Mouse (Mus musculus) heart, adult 2 months (tissue): ENCODE measurements at regions not wholly inside any gene's neighbourhood (a gene's known extent, or its start where the extent isn't known, plus 50 kb on each side); places are given as distances from the start of the nearest gene placed in this dataset.

Experiments used
- CTCF ChIP-seq: fragments of 200-600 bp; IDR thresholded peaks from 2 replicates; pipeline ENCODE4 v1.8.1; 2022; ENCODE audit warnings: antibody characterized with exemption, mild to moderate bottlenecking, moderate library complexity
- EP300 ChIP-seq: fragments of 200-500 bp; IDR thresholded peaks from 2 replicates; pipeline ENCODE4 v1.6.1; 2011; ENCODE audit warnings: low read depth, low read length, control low read depth; ENCODE audit not compliant: insufficient read depth

DNA sequence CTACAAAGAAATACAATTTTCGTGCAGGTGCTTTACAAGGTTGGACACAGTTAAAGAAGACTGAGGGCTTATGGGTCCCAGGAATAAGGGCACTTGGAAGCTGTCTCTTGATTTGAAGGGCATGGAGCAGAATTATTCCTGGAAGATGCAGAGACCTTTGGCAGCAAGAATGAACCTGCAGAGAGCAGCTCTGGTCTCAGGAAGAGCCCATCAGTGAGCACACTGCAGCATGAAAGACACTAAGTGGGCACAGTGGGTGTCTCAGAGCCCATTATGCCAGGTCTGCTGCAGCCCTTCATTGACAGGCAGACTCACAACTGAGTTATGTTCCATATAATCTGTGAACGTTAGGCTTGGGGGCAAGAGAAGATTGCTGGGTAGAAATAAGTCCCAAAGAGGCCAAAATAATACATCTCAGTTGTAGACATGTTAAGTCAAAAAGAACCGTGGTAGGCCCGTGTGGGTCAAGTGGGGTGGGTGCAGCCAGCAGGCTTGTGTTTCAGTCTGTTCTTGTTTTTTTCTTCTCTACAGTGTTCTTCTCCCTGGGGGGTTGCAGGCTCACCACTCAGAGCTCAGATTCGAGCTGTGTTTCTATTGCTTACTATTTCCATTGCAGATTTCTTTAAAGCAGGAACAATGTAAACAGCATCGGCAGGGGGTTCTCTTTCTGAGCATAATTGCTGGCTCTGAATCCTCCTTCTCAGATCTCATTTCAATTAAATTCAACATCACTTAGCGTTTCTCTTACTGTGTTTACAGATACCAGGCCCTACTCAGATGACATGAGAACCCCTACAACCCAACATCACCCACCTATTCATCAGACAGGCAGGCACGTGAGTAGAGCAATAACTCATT is 347.1 kb downstream of the Med10 start:
- no peak for TF ChIP-seq CTCF
- TF ChIP-seq EP300 = no peak
